Mouse (Mus musculus): Measurements from ENCODE around the gene Prpsap1. TPM values are rescaled to one million over a fixed set of nuclear protein-coding genes. Genes with fewer than 3 reads are reported as not detected.

Gene Prpsap1
- polyA plus RNA-seq (2012; ENCODE audit: low replicate concordance) = 97.3 and 125 TPM in 2 replicates

DNA sequence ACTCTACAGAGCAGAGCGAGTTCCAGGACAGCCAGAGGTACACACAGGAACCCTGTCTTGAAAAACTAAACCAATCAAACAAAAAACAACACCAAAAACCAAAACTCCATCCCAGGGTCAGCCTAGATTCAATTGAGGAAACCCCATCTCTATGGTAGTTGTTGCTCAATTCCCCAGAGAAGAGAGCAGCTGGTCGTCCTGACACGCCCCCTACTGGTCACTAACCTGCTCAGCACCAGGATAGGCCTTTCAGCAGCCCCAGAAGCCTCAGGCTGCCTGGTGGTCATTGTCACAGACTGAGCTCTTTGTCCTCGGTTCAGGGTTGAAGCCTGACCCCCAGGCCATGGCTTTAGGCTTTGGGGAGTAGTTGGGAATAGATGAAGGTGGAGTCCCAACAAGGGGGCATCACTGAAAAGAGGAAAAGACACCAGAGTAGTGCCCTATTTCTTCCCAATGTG lies at the start of gene Prpsap1:
Gene Prpsap1, minus strand, starts transcription at position 408 of the 458 bp plus-strand sequence.

DNA sequence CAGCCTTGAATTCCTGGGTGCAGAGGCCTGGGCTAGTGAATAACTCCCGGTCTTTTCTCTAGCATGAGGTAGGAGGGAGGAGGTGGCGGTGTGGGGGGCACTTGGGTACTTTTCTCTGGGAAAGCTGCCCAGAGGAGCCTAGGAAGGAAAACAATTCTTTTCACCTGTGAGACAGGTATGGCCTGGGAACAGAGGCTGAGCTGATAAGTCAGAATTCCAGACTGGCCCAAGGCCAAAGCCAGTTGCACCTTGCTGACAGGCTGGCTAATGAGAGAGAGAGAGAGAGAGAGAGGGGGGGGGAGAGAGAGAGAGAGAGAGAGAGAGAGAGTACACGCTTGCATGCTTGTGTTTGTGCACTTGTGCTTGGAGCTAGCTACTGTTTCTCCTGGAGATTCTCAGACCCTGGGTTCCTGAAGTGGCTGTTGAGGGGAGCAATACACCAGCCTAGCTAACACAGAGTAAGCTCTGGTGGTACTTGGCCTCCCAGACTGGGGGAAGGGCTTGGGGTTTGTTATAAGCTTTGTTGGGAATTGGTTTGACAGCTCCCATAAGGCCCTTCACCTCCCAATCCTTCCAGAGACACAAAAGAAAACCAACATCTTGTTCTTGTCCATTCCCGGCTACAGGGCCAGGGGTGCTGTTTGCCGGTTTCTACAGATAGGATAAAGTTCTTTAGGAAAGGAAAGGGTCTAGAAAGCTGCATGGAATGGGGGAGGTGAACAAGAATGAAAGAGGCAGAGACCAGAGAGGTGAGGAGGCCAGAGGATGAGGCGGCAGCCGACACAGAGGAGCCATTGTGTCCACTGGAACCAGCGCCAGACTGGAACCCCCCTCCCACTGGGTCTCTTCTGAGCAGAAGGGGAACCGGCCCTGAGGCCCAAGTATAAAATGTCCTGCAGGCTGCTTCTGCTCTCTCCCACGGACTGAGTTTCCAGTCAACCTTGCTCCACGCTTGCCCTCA lies 36.5 kb upstream of the Prpsap1 start, which contains the start of gene Sphk1:
Gene Sphk1, plus strand, starts transcription at position 739 of the 961 bp plus-strand sequence.

DNA sequence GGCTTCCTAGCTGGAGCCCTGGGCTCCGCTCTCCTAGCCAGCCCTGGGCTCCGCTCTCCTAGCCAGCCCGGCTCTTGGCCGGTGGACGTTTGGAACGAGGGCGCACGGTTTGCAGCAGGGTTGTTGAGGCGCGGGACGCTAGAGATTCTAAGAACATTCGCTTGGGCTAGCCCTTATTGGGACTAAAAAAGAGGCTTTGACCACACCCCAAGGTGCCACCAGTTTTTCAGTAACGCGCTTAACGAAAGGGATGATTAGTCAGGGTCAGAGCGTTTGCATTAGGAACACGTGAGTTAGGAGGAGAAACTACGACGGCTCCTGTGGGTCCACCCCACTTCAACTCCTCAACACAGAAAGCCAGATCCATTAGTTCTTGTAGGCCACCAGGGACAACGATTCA lies 27.9 kb downstream of the Prpsap1 start, which contains the start of gene Qrich2:
Gene Qrich2, minus strand, starts transcription at position 101 of the 400 bp plus-strand sequence.

DNA sequence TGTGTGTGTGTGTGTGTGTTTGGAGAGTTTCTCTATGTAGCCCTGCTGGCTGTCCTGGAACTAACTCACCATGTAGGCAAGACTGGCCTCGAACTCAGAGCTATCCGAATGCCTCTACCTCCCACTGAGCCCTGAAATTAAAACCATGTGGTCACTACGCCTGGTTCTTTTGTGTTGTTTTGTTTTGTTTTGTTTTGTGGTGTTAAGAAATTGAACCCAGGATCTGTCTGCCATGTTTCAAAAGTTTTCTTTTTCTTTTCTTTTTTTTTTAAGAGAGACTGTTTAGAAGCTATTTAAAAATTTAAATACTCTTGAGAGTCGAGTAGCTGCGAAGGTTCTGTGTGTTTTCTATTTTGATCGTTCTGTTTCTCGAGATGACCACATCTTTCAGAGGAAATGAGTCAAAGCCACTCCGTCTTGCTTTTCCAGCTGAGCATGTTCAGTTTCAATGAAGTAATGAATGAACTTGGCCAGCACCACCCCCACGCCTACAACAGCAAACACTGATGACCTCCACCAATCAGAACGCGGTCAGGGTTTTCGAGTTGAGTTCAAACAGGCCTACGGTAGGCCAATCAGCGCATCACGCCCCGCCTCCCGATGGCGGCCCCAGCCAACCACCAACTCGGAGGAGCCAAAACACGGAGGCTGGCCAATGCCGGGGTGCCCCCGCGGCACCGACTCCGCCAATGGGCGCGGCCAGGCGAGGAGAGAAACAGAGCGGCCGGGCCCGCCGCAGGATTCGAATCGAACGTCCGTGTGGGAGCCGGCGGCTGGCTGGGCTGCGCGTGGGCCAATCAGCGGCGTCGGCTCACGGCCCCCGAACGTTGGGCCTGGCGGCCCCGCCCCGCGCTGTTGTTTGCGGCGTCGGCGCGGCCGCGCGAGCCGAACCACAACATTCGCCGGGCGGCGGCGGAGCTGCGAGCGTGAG lies 60.4 kb downstream of the Prpsap1 start, which contains the start of gene Ubald2:
Gene Ubald2, plus strand, starts transcription at position 739 of the 931 bp plus-strand sequence.

Other genes with a start within 250 kb of the Prpsap1 start
- gene Srp68, start 220.0 kb downstream of the Prpsap1 start, polyA plus RNA-seq (2012; ENCODE audit: low replicate concordance) = 12.1 and 13.2 TPM in 2 replicates
- 0.21 TPM in 1 of 2 replicates, not detected in the other for gene Galr2, start 213.3 kb downstream of the Prpsap1 start, polyA plus RNA-seq (2012; ENCODE audit: low replicate concordance)
- 9.0 and 12.8 TPM in 2 replicates for gene Exoc7, start 187.0 kb downstream of the Prpsap1 start, polyA plus RNA-seq (2012; ENCODE audit: low replicate concordance)
- 0.59 TPM in 1 of 2 replicates, not detected in the other for gene Foxj1, start 158.8 kb downstream of the Prpsap1 start, polyA plus RNA-seq (2012; ENCODE audit: low replicate concordance)
- 3.8 and 6.9 TPM in 2 replicates for gene Rnf157, start 81.2 kb downstream of the Prpsap1 start, polyA plus RNA-seq (2012; ENCODE audit: low replicate concordance)
- gene Ubald2, start 60.1 kb downstream of the Prpsap1 start, polyA plus RNA-seq (2012; ENCODE audit: low replicate concordance) = 367 and 1,263 TPM in 2 replicates
- gene Qrich2, start 28.0 kb downstream of the Prpsap1 start, polyA plus RNA-seq (2012; ENCODE audit: low replicate concordance) = 0.03 TPM in 1 of 2 replicates, not detected in the other
- gene Sphk1, start 36.7 kb upstream of the Prpsap1 start, polyA plus RNA-seq (2012; ENCODE audit: low replicate concordance) = 366 and 395 TPM in 2 replicates
- gene Ube2o, start 87.2 kb upstream of the Prpsap1 start, polyA plus RNA-seq (2012; ENCODE audit: low replicate concordance) = 65.0 and 89.5 TPM in 2 replicates
- gene Aanat, start 92.2 kb upstream of the Prpsap1 start, polyA plus RNA-seq (2012; ENCODE audit: low replicate concordance) = 0.13 TPM in 1 of 2 replicates, not detected in the other
- gene Rhbdf2, start 132.8 kb upstream of the Prpsap1 start, polyA plus RNA-seq (2012; ENCODE audit: low replicate concordance) = 62.6 and 75.2 TPM in 2 replicates
- gene Prcd, start 159.3 kb upstream of the Prpsap1 start, polyA plus RNA-seq (2012; ENCODE audit: low replicate concordance) = not detected in 2 replicates
- gene Cygb, start 160.1 kb upstream of the Prpsap1 start, polyA plus RNA-seq (2012; ENCODE audit: low replicate concordance) = 0.69 and 0.93 TPM in 2 replicates